Mouse (Mus musculus) midbrain, postnatal 0 days (tissue): ENCODE results near the gene Sult6b1. TPM values are rescaled to one million over a fixed set of nuclear protein-coding genes. Genes with fewer than 3 reads are reported as not detected.
A peak's percentile ranks its signal among the peaks of the same experiment; 100 is the strongest.

ENCODE experiments used
- ATAC-seq: fragments of 200-750 bp; cut with Nextera tagmentation; 2 replicates; pipeline ENCODE4 v1.8.0; 2017; ENCODE audit warnings: moderate number of reproducible peaks, mild to moderate bottlenecking, moderate TSS enrichment, moderate library complexity; ENCODE audit not compliant: low FRiP score
- DNase-seq: peaks from one replicate; pipeline ENCODE4 v3.0.0-alpha.2; 2015; ENCODE audit warnings: low spot score
- H3K27ac ChIP-seq: fragments of 300-500 bp; sonication (generic); 2 replicates; pipeline ENCODE4 v1.5.1; 2014; ENCODE audit warnings: low read depth, mild to moderate bottlenecking, low read length, mixed read lengths
- H3K27me3 ChIP-seq: fragments of 300-500 bp; sonication (generic); 2 replicates; pipeline ENCODE4 v1.6.1; 2014; ENCODE audit warnings: low read length, control low read depth, mixed read lengths; ENCODE audit not compliant: insufficient read depth
- H3K36me3 ChIP-seq: fragments of 300-500 bp; sonication (generic); 2 replicates; pipeline ENCODE4 v1.6.1; 2014; ENCODE audit warnings: low read length, control low read depth, mixed read lengths; ENCODE audit not compliant: insufficient read depth
- H3K4me1 ChIP-seq: fragments of 300-500 bp; sonication (generic); 2 replicates; pipeline ENCODE4 v1.6.1; 2014; ENCODE audit warnings: mild to moderate bottlenecking, control low read depth, antibody characterized with exemption, low read length, mixed read lengths; ENCODE audit not compliant: insufficient read depth
- H3K4me2 ChIP-seq: fragments of 300-500 bp; sonication (generic); 2 replicates; pipeline ENCODE4 v1.6.1; 2014; ENCODE audit warnings: low read depth, mild to moderate bottlenecking, low read length, mixed read lengths; ENCODE audit not compliant: poor library complexity, severe bottlenecking
- H3K4me3 ChIP-seq: fragments of 300-500 bp; sonication (generic); 2 replicates; pipeline ENCODE4 v1.5.1; 2014; ENCODE audit warnings: low read depth, mild to moderate bottlenecking, low read length, moderate library complexity
- H3K9ac ChIP-seq: fragments of 300-500 bp; sonication (generic); replicated peaks from 2 replicates; pipeline ENCODE4 v1.6.1; 2014; ENCODE audit warnings: mild to moderate bottlenecking, low read length, moderate library complexity, mixed read lengths; ENCODE audit not compliant: poor library complexity, severe bottlenecking
- H3K9me3 ChIP-seq: fragments of 300-500 bp; sonication (generic); 2 replicates; pipeline ENCODE4 v1.6.1; 2016; ENCODE audit warnings: low read length, control low read depth
- CTCF ChIP-seq: IDR thresholded peaks from 2 replicates; pipeline ENCODE4 v1.5.1; 2016; ENCODE audit warnings: antibody characterized with exemption, mild to moderate bottlenecking
- WGBS: fragments of 180-500 bp; shearing (Covaris S2); extraction: QIAGEN DNeasy Blood & Tissue Kit; methylation state at CpG from one replicate; pipeline ENCODE4 v1.1.7; 2014; 5-methylcytosine and 5-hydroxymethylcytosine counted together
- polyA plus RNA-seq: library from polyadenylated mRNA; unstranded; fragments of >200 nt; fragmentation: Nextera tagmentation; extraction: Ambion mirVana; gene quantifications from 2 replicates; pipeline ENCODE4 v1.2.1, GENCODE M21; 2015
- total RNA-seq: library from RNA; depleted of rRNA; stranded (reverse); fragments of >200 nt; gene quantifications from 2 replicates; pipeline ENCODE4 v1.2.3, GENCODE M21; 2014; rRNA removed

Gene Sult6b1
- total and polyA plus RNA-seq, 2 experiments from 2014 or later = not detected

DNA sequence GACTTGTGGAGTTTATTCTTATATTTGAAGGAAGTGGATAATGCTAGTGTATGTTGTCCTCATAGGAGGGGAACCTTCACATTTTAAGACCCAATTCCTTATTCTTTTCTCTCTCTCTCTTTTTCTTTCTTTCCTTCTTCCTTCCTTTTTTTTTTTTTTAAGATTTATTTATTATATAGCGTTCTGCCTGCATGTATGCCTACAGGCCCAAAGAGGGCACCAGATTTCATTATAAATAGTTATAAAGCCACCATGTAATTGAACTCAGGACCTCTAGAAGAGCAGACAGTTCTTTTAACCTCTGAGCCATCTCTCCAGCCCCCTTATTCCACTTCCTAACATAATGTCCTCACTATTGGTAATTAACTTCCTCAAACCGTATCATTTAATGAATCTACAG lies 70.7 kb downstream of the Sult6b1 start:
- Histone ChIP-seq H3K36me3 (peaks cover 24% of the 10 kb centered on the region), H3K9ac (peak overlapping the region; percentile 65), H3K27me3 (no peaks in the 10 kb centered on the region), H3K4me1 (no peaks in the 10 kb centered on the region), H3K4me2 (peak overlapping the region; percentile 89), H3K9me3 (no peaks in the 10 kb centered on the region), H3K27ac (peak overlapping the region; percentile 73), H3K4me3 (peak overlapping the region; percentile 85)
- peak; percentile 41 for DNase-seq
- 20% methylated on average over 2 of the region's 2 CpGs for whole genome bisulfite sequencing
- peak; percentile 54 for TF ChIP-seq CTCF
- no peak for ATAC-seq

DNA sequence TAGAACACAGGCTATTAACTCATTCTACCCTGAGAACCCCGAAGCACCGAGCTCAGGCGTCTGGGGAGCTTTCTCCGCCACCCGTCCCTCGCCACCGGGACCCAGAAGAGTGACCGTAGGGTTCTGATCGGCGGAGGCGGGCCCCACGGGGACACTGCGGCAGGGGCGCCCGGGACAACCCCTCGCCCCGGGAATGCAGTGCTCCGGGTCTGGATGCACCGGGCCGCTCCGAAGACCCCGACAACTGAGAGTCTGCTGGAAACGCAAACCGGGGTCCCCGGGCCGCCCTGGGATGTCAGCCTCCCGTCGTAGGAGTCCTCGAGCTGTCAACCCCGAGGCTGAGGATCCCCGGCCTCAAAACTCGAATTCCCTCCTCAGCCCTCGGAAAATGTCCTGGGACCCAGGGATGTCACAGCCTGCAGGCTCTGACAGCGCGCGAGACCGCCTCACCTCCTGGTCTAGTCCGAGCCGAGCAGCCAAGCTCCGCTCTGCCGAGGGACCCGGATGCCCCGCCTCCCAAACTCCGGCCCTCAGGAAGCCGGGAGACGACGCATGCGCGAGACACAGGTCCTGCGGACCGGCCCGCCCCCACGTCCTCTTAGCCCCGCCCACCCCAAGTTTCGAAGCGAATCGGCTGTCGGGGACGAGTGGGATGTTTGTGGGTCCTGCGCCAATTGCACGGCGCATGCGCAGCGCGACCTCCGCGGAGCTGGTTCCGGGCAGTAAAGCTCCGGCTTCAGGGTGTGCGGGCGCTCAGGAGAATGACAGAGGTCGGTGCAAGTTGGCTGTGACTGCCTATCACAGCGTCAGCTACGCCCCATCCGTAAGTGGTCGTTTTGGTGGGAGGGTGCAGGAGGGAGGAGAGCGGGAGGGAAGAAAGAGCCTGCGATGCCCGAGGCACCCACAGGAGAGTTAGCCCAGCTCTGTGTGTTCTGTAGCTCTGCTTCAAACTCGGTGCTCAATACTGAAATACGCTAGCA lies 71.6 kb downstream of the Sult6b1 start, which contains the start of the genes Heatr5b and Gpatch11:
Gene Heatr5b, minus strand, starts transcription at position 509 of the 980 bp plus-strand sequence.
Gene Gpatch11, plus strand, starts transcription at position 712 of the 980 bp plus-strand sequence.
- DNase-seq (peak; percentile 99), ATAC-seq (peak; percentile 98)
- H3K27ac ChIP-seq = peak within 1 kb of the TSS; percentile 78

More for the DNA sequence above, 71.6 kb downstream of the Sult6b1 start, which contains the start of the genes Heatr5b and Gpatch11:
- H3K36me3 ChIP-seq = peaks cover 22% of the 10 kb centered on the region
- H3K9me3 ChIP-seq = no peaks in the 10 kb centered on the region
- H3K4me3 ChIP-seq = peak within 1 kb of the TSS; percentile 85
- WGBS = under 1% methylated on average over 81 of the region's 81 CpGs
- no peak for TF ChIP-seq CTCF
- no peaks in the 10 kb centered on the region for H3K4me1 ChIP-seq
- peak within 1 kb of the TSS; percentile 89 for H3K4me2 ChIP-seq
- H3K27me3 ChIP-seq = no peaks in the 10 kb centered on the region
- H3K9ac ChIP-seq = peak within 1 kb of the TSS; percentile 85

Other genes with a start within 250 kb of the Sult6b1 start
- 22.4 and 23.3 TPM in 2 replicates for gene Strn, start 169.8 kb downstream of the Sult6b1 start, total RNA-seq
- 3.8 and 4.2 TPM in 2 replicates for gene Strn, start 169.8 kb downstream of the Sult6b1 start, polyA plus RNA-seq
- 52.0 and 56.6 TPM in 2 replicates for gene Heatr5b, start 71.6 kb downstream of the Sult6b1 start, total RNA-seq
- 11.5 and 11.7 TPM in 2 replicates for gene Heatr5b, start 71.6 kb downstream of the Sult6b1 start, polyA plus RNA-seq
- gene Gpatch11, start 71.4 kb downstream of the Sult6b1 start, total RNA-seq = 31.9 and 38.2 TPM in 2 replicates
- 48.5 and 49.0 TPM in 2 replicates for gene Gpatch11, start 71.4 kb downstream of the Sult6b1 start, polyA plus RNA-seq
- 3.3 and 4.0 TPM in 2 replicates for gene Eif2ak2, start 24.4 kb downstream of the Sult6b1 start, total RNA-seq
- gene Eif2ak2, start 24.4 kb downstream of the Sult6b1 start, polyA plus RNA-seq = 3.1 and 4.0 TPM in 2 replicates
- 17.6 and 25.4 TPM in 2 replicates for gene Cebpzos, start 9.5 kb upstream of the Sult6b1 start, total RNA-seq
- gene Cebpzos, start 9.5 kb upstream of the Sult6b1 start, polyA plus RNA-seq = 132 TPM in 2 replicates
- gene Cebpz, start 30.1 kb upstream of the Sult6b1 start, total RNA-seq = 18.4 and 20.9 TPM in 2 replicates
- 43.3 and 46.2 TPM in 2 replicates for gene Cebpz, start 30.1 kb upstream of the Sult6b1 start, polyA plus RNA-seq
- gene Ndufaf7, start 30.1 kb upstream of the Sult6b1 start, total RNA-seq = 27.5 and 29.9 TPM in 2 replicates
- 56.4 and 61.6 TPM in 2 replicates for gene Ndufaf7, start 30.1 kb upstream of the Sult6b1 start, polyA plus RNA-seq
- gene Prkd3, start 113.8 kb upstream of the Sult6b1 start, total RNA-seq = 15.5 and 20.1 TPM in 2 replicates
- gene Prkd3, start 113.8 kb upstream of the Sult6b1 start, polyA plus RNA-seq = 4.9 and 5.9 TPM in 2 replicates
- 27.9 and 28.0 TPM in 2 replicates for gene Qpct, start 144.9 kb upstream of the Sult6b1 start, total RNA-seq
- gene Qpct, start 144.9 kb upstream of the Sult6b1 start, polyA plus RNA-seq = 30.2 and 35.7 TPM in 2 replicates